Mouse (Mus musculus): ENCODE data around the gene Sync. TPM values are rescaled to one million over a fixed set of nuclear protein-coding genes. Genes with fewer than 3 reads are reported as not detected.
A peak's percentile ranks its signal among the peaks of the same experiment; 100 is the strongest.

Gene Sync
- polyA plus RNA-seq, 1 experiment from 2014 or later: 1.6 TPM

- DNase-seq (ENCODE audit: low spot score) (peak; percentile 45), ATAC-seq (ENCODE audit: insufficient read depth, low FRiP score, low TSS enrichment) (no peak)
- 0 out of 2 replicates have a peak overlapping the region, but pooled peaks have one; percentile 11 for H3K27ac ChIP-seq (ENCODE audit: low read depth, low read length)
- no peak overlapping the region for H3K9ac ChIP-seq (ENCODE audit: low read length)
- 32% methylated on average over 8 of the region's 8 CpGs for WGBS
- H3K4me1 ChIP-seq (ENCODE audit: control insufficient read depth, insufficient read depth, low read length): peaks cover 6% of the 10 kb centered on the region
- H3K36me3 ChIP-seq (ENCODE audit: control insufficient read depth, insufficient read depth, low read length): no peaks in the 10 kb centered on the region
- H3K4me3 ChIP-seq (ENCODE audit: low read depth, low read length): no peak overlapping the region
- H3K27me3 ChIP-seq (ENCODE audit: control insufficient read depth, insufficient read depth, low read length): no peaks in the 10 kb centered on the region
- H3K9me3 ChIP-seq (ENCODE audit: control insufficient read depth, low read length): no peaks in the 10 kb centered on the region
- H3K4me2 ChIP-seq (ENCODE audit: low read depth): no peak overlapping the region
Measured at GRCm38 (mm10) chr4:129256450-129257380, 30.7 kb upstream of the Sync start.

DNA sequence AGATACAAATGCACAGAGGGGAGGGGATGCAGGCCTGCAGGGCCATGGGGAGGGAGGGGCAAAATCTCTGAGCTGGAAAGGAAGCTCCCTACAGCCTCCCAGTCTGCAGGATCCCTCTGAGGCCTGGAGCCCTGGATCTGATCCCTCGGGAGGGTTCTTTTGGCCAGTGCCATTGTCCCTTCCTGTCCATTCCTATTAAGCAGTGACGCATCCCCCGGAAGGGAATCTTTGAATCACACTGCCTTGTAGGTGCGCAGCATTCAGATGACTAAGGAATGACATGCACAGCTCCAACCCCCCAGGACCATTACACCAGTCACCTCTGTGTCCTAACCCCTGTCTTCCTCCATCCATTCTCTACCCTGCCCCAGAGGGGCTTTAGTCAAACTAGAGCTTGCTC is 28.3 kb upstream of the Sync start:
- H3K9ac ChIP-seq (ENCODE audit: low read length): no peak overlapping the region
- no peak overlapping the region for H3K27ac ChIP-seq (ENCODE audit: low read depth, low read length)
- H3K9me3 ChIP-seq (ENCODE audit: control insufficient read depth, low read length): no peaks in the 10 kb centered on the region
- no peak for DNase-seq (ENCODE audit: low spot score)
- H3K27me3 ChIP-seq (ENCODE audit: control insufficient read depth, insufficient read depth, low read length): no peaks in the 10 kb centered on the region
- no peaks in the 10 kb centered on the region for H3K36me3 ChIP-seq (ENCODE audit: control insufficient read depth, insufficient read depth, low read length)
- no peak overlapping the region for H3K4me2 ChIP-seq (ENCODE audit: low read depth)
- WGBS: 75% methylated on average over 4 of the region's 4 CpGs
- H3K4me3 ChIP-seq (ENCODE audit: low read depth, low read length): no peak overlapping the region
- ATAC-seq (ENCODE audit: insufficient read depth, low FRiP score, low TSS enrichment): no peak
- H3K4me1 ChIP-seq (ENCODE audit: control insufficient read depth, insufficient read depth, low read length): peaks cover 10% of the 10 kb centered on the region

GRCm38 (mm10) chr4:129260678-129261077 is 26.7 kb upstream of the Sync start:
- DNase-seq (ENCODE audit: low spot score) (no peak), ATAC-seq (ENCODE audit: insufficient read depth, low FRiP score, low TSS enrichment) (no peak)
- Histone ChIP-seq H3K9ac (ENCODE audit: low read length) (0 out of 2 replicates have a peak overlapping the region, but pooled peaks have one; percentile 1), H3K36me3 (ENCODE audit: control insufficient read depth, insufficient read depth, low read length) (no peaks in the 10 kb centered on the region), H3K4me3 (ENCODE audit: low read depth, low read length) (no peak overlapping the region), H3K4me1 (ENCODE audit: control insufficient read depth, insufficient read depth, low read length) (peaks cover 10% of the 10 kb centered on the region), H3K27me3 (ENCODE audit: control insufficient read depth, insufficient read depth, low read length) (no peaks in the 10 kb centered on the region), H3K27ac (ENCODE audit: low read depth, low read length) (no peak overlapping the region), H3K9me3 (ENCODE audit: control insufficient read depth, low read length) (no peaks in the 10 kb centered on the region), H3K4me2 (ENCODE audit: low read depth) (no peak overlapping the region)
- whole genome bisulfite sequencing: 25% methylated on average over 6 of the region's 6 CpGs

GRCm38 (mm10) chr4:129261196-129261595 is 26.2 kb upstream of the Sync start, which contains the start of gene C77080:
Gene C77080 (minus strand): TSS chr4:129261404.
- Histone ChIP-seq H3K27ac (ENCODE audit: low read depth, low read length) (no peak within 1 kb of the TSS), H3K36me3 (ENCODE audit: control insufficient read depth, insufficient read depth, low read length) (no peaks in the 10 kb centered on the region), H3K9ac (ENCODE audit: low read length) (0 out of 2 replicates have a peak within 1 kb of the TSS, but pooled peaks have one; percentile 1), H3K9me3 (ENCODE audit: control insufficient read depth, low read length) (no peaks in the 10 kb centered on the region), H3K4me2 (ENCODE audit: low read depth) (no peak within 1 kb of the TSS), H3K27me3 (ENCODE audit: control insufficient read depth, insufficient read depth, low read length) (no peaks in the 10 kb centered on the region), H3K4me3 (ENCODE audit: low read depth, low read length) (no peak within 1 kb of the TSS), H3K4me1 (ENCODE audit: control insufficient read depth, insufficient read depth, low read length) (peaks cover 10% of the 10 kb centered on the region)
- WGBS: 27% methylated on average over 2 of the region's 4 CpGs
- no peak for ATAC-seq (ENCODE audit: insufficient read depth, low FRiP score, low TSS enrichment)
- DNase-seq (ENCODE audit: low spot score): no peak

GRCm38 (mm10) chr4:129263225-129264021 is 24.0 kb upstream of the Sync start:
- Histone ChIP-seq H3K4me3 (ENCODE audit: low read depth, low read length) (no peak overlapping the region), H3K27ac (ENCODE audit: low read depth, low read length) (no peak overlapping the region), H3K9me3 (ENCODE audit: control insufficient read depth, low read length) (no peaks in the 10 kb centered on the region), H3K9ac (ENCODE audit: low read length) (0 out of 2 replicates have a peak overlapping the region, but pooled peaks have one; percentile 10), H3K27me3 (ENCODE audit: control insufficient read depth, insufficient read depth, low read length) (no peaks in the 10 kb centered on the region), H3K4me2 (ENCODE audit: low read depth) (no peak overlapping the region), H3K4me1 (ENCODE audit: control insufficient read depth, insufficient read depth, low read length) (peaks cover 8% of the 10 kb centered on the region), H3K36me3 (ENCODE audit: control insufficient read depth, insufficient read depth, low read length) (no peaks in the 10 kb centered on the region)
- 36% methylated on average over 19 of the region's 19 CpGs for WGBS
- DNase-seq (ENCODE audit: low spot score): no peak
- no peak for ATAC-seq (ENCODE audit: insufficient read depth, low FRiP score, low TSS enrichment)

GRCm38 (mm10) chr4:129266191-129266590 is 21.2 kb upstream of the Sync start:
- no peak for DNase-seq (ENCODE audit: low spot score)
- WGBS: 95% methylated on average over 4 of the region's 4 CpGs
- H3K4me1 ChIP-seq (ENCODE audit: control insufficient read depth, insufficient read depth, low read length): peaks cover 5% of the 10 kb centered on the region; the same call in 1 of the 2 replicates
- no peak for ATAC-seq (ENCODE audit: insufficient read depth, low FRiP score, low TSS enrichment)
- H3K36me3 ChIP-seq (ENCODE audit: control insufficient read depth, insufficient read depth, low read length): no peaks in the 10 kb centered on the region
- H3K9ac ChIP-seq (ENCODE audit: low read length): no peak overlapping the region
- no peaks in the 10 kb centered on the region for H3K27me3 ChIP-seq (ENCODE audit: control insufficient read depth, insufficient read depth, low read length)
- no peak overlapping the region for H3K27ac ChIP-seq (ENCODE audit: low read depth, low read length)
- no peaks in the 10 kb centered on the region for H3K9me3 ChIP-seq (ENCODE audit: control insufficient read depth, low read length)
- H3K4me2 ChIP-seq (ENCODE audit: low read depth): no peak overlapping the region
- H3K4me3 ChIP-seq (ENCODE audit: low read depth, low read length): no peak overlapping the region

GRCm38 (mm10) chr4:129266821-129267220 is 20.6 kb upstream of the Sync start:
- Histone ChIP-seq H3K4me3 (ENCODE audit: low read depth, low read length) (no peak overlapping the region), H3K27ac (ENCODE audit: low read depth, low read length) (no peak overlapping the region), H3K36me3 (ENCODE audit: control insufficient read depth, insufficient read depth, low read length) (no peaks in the 10 kb centered on the region), H3K4me1 (ENCODE audit: control insufficient read depth, insufficient read depth, low read length) (peaks cover 5% of the 10 kb centered on the region; the same call in 1 of the 2 replicates), H3K9ac (ENCODE audit: low read length) (no peak overlapping the region), H3K4me2 (ENCODE audit: low read depth) (no peak overlapping the region), H3K9me3 (ENCODE audit: control insufficient read depth, low read length) (no peaks in the 10 kb centered on the region), H3K27me3 (ENCODE audit: control insufficient read depth, insufficient read depth, low read length) (no peaks in the 10 kb centered on the region)
- DNase-seq (ENCODE audit: low spot score) (no peak), ATAC-seq (ENCODE audit: insufficient read depth, low FRiP score, low TSS enrichment) (no peak)
- 77% methylated on average over 5 of the region's 5 CpGs for WGBS

GRCm38 (mm10) chr4:129268698-129269097 is 18.7 kb upstream of the Sync start:
- no peak overlapping the region for H3K4me2 ChIP-seq (ENCODE audit: low read depth)
- WGBS: 41% methylated on average over 1 of the region's 1 CpGs
- no peaks in the 10 kb centered on the region for H3K36me3 ChIP-seq (ENCODE audit: control insufficient read depth, insufficient read depth, low read length)
- peaks cover 2% of the 10 kb centered on the region; the same call in 1 of the 2 replicates for H3K4me1 ChIP-seq (ENCODE audit: control insufficient read depth, insufficient read depth, low read length)
- H3K27ac ChIP-seq (ENCODE audit: low read depth, low read length): no peak overlapping the region
- no peaks in the 10 kb centered on the region for H3K9me3 ChIP-seq (ENCODE audit: control insufficient read depth, low read length)
- H3K9ac ChIP-seq (ENCODE audit: low read length): no peak overlapping the region
- no peaks in the 10 kb centered on the region for H3K27me3 ChIP-seq (ENCODE audit: control insufficient read depth, insufficient read depth, low read length)
- ATAC-seq (ENCODE audit: insufficient read depth, low FRiP score, low TSS enrichment) (no peak), DNase-seq (ENCODE audit: low spot score) (no peak)
- no peak overlapping the region for H3K4me3 ChIP-seq (ENCODE audit: low read depth, low read length)
